Mouse (Mus musculus): ENCODE measurements at regions not wholly inside any gene's neighbourhood (a gene's known extent, or its start where the extent isn't known, plus 50 kb on each side); places are given as distances from the start of the nearest gene placed in this dataset.

GRCm38 (mm10) chr4:23844288-23844971 lies 651.8 kb upstream of the Mms22l start:
- H3K27me3 ChIP-seq (ENCODE audit: insufficient read depth, low read length): no peaks in the 10 kb centered on the region

GRCm38 (mm10) chr4:23845263-23845662 lies 651.0 kb upstream of the Mms22l start:
- no peak for ATAC-seq
- Histone ChIP-seq H3K9ac (replicated peaks; ENCODE audit: low read length) (no peak overlapping the region), H3K36me3 (ENCODE audit: insufficient read depth, low read length) (no peaks in the 10 kb centered on the region), H3K27ac (no peak overlapping the region), H3K4me3 (ENCODE audit: low read length) (no peak overlapping the region), H3K27me3 (ENCODE audit: insufficient read depth, low read length) (no peaks in the 10 kb centered on the region), H3K9me3 (ENCODE audit: low read length) (no peaks in the 10 kb centered on the region), H3K4me2 (ENCODE audit: low read depth, low read length) (no peak overlapping the region), H3K4me1 (ENCODE audit: insufficient read depth, low read length) (no peaks in the 10 kb centered on the region)
- TF ChIP-seq CTCF (IDR thresholded peaks at IDR 0.05; ENCODE audit: low read depth): no peak
- no peak for DNase-seq (ENCODE audit: low spot score)
- WGBS: 58% methylated on average over 5 of the region's 5 CpGs

More at GRCm38 (mm10) chr4:23844288-23844971, 651.8 kb upstream of the Mms22l start:
- TF ChIP-seq CTCF (IDR thresholded peaks at IDR 0.05; ENCODE audit: low read depth): no peak
- H3K9me3 ChIP-seq (ENCODE audit: low read length): no peaks in the 10 kb centered on the region
- H3K27ac ChIP-seq: no peak overlapping the region
- no peaks in the 10 kb centered on the region for H3K4me1 ChIP-seq (ENCODE audit: insufficient read depth, low read length)
- DNase-seq (ENCODE audit: low spot score) (no peak), ATAC-seq (no peak; the same call in 1 of the 2 replicates)
- H3K9ac ChIP-seq (replicated peaks; ENCODE audit: low read length): no peak overlapping the region
- no peak overlapping the region for H3K4me2 ChIP-seq (ENCODE audit: low read depth, low read length)
- 56% methylated on average over 2 of the region's 2 CpGs for WGBS
- H3K4me3 ChIP-seq (ENCODE audit: low read length): no peak overlapping the region
- H3K36me3 ChIP-seq (ENCODE audit: insufficient read depth, low read length): no peaks in the 10 kb centered on the region

- Histone ChIP-seq H3K27me3 (ENCODE audit: insufficient read depth, low read length) (no peaks in the 10 kb centered on the region), H3K9ac (replicated peaks; ENCODE audit: low read length) (no peak overlapping the region), H3K4me2 (ENCODE audit: low read depth, low read length) (no peak overlapping the region), H3K4me1 (ENCODE audit: insufficient read depth, low read length) (no peaks in the 10 kb centered on the region), H3K27ac (no peak overlapping the region), H3K4me3 (ENCODE audit: low read length) (no peak overlapping the region), H3K9me3 (ENCODE audit: low read length) (no peaks in the 10 kb centered on the region), H3K36me3 (ENCODE audit: insufficient read depth, low read length) (no peaks in the 10 kb centered on the region)
- DNase-seq (ENCODE audit: low spot score) (no peak), ATAC-seq (no peak)
- no peak for TF ChIP-seq CTCF (IDR thresholded peaks at IDR 0.05; ENCODE audit: low read depth)
- 86% methylated on average over 2 of the region's 2 CpGs for WGBS
These were observed 645.6 kb upstream of the Mms22l start for GRCm38 (mm10) chr4:23850640-23851039.

GRCm38 (mm10) chr4:23862437-23862836 lies 633.8 kb upstream of the Mms22l start:
- Histone ChIP-seq H3K27me3 (ENCODE audit: insufficient read depth, low read length) (no peaks in the 10 kb centered on the region), H3K36me3 (ENCODE audit: insufficient read depth, low read length) (no peaks in the 10 kb centered on the region), H3K4me3 (ENCODE audit: low read length) (no peak overlapping the region), H3K4me1 (ENCODE audit: insufficient read depth, low read length) (no peaks in the 10 kb centered on the region), H3K27ac (no peak overlapping the region), H3K4me2 (ENCODE audit: low read depth, low read length) (no peak overlapping the region), H3K9me3 (ENCODE audit: low read length) (no peaks in the 10 kb centered on the region), H3K9ac (replicated peaks; ENCODE audit: low read length) (no peak overlapping the region)
- DNase-seq (ENCODE audit: low spot score) (no peak), ATAC-seq (no peak)
- 64% methylated on average over 3 of the region's 3 CpGs for WGBS
- no peak for TF ChIP-seq CTCF (IDR thresholded peaks at IDR 0.05; ENCODE audit: low read depth)

GRCm38 (mm10) chr4:23880007-23880406 lies 616.2 kb upstream of the Mms22l start:
- no peaks in the 10 kb centered on the region for H3K27me3 ChIP-seq (ENCODE audit: insufficient read depth, low read length)
- H3K9ac ChIP-seq (replicated peaks; ENCODE audit: low read length): no peak overlapping the region
- H3K4me2 ChIP-seq (ENCODE audit: low read depth, low read length): no peak overlapping the region
- H3K4me1 ChIP-seq (ENCODE audit: insufficient read depth, low read length): no peaks in the 10 kb centered on the region
- 47% methylated on average over 7 of the region's 7 CpGs for WGBS
- DNase-seq (ENCODE audit: low spot score): peak; percentile 39
- no peak overlapping the region for H3K4me3 ChIP-seq (ENCODE audit: low read length)
- no peak for TF ChIP-seq CTCF (IDR thresholded peaks at IDR 0.05; ENCODE audit: low read depth)
- no peak overlapping the region for H3K27ac ChIP-seq
- H3K9me3 ChIP-seq (ENCODE audit: low read length): no peaks in the 10 kb centered on the region
- ATAC-seq: peak; percentile 35; the same call in 1 of the 2 replicates
- H3K36me3 ChIP-seq (ENCODE audit: insufficient read depth, low read length): no peaks in the 10 kb centered on the region

- Histone ChIP-seq H3K9ac (replicated peaks; ENCODE audit: low read length) (no peak overlapping the region), H3K27ac (no peak overlapping the region), H3K4me3 (ENCODE audit: low read length) (no peak overlapping the region), H3K27me3 (ENCODE audit: insufficient read depth, low read length) (no peaks in the 10 kb centered on the region), H3K4me2 (ENCODE audit: low read depth, low read length) (no peak overlapping the region), H3K9me3 (ENCODE audit: low read length) (no peaks in the 10 kb centered on the region), H3K36me3 (ENCODE audit: insufficient read depth, low read length) (no peaks in the 10 kb centered on the region), H3K4me1 (ENCODE audit: insufficient read depth, low read length) (no peaks in the 10 kb centered on the region)
- peak; percentile 70 for TF ChIP-seq CTCF (IDR thresholded peaks at IDR 0.05; ENCODE audit: low read depth)
- DNase-seq (ENCODE audit: low spot score) (peak; percentile 72), ATAC-seq (peak; percentile 83)
- WGBS: 13% methylated on average over 4 of the region's 4 CpGs
These were observed 582.9 kb upstream of the Mms22l start for GRCm38 (mm10) chr4:23913396-23913795.

GRCm38 (mm10) chr4:23913822-23914221 lies 582.4 kb upstream of the Mms22l start:
- Histone ChIP-seq H3K4me1 (ENCODE audit: insufficient read depth, low read length) (no peaks in the 10 kb centered on the region), H3K9me3 (ENCODE audit: low read length) (no peaks in the 10 kb centered on the region), H3K9ac (replicated peaks; ENCODE audit: low read length) (no peak overlapping the region), H3K36me3 (ENCODE audit: insufficient read depth, low read length) (no peaks in the 10 kb centered on the region), H3K27me3 (ENCODE audit: insufficient read depth, low read length) (no peaks in the 10 kb centered on the region), H3K4me3 (ENCODE audit: low read length) (no peak overlapping the region), H3K4me2 (ENCODE audit: low read depth, low read length) (no peak overlapping the region), H3K27ac (no peak overlapping the region)
- WGBS: 84% methylated on average over 4 of the region's 4 CpGs
- ATAC-seq (no peak), DNase-seq (ENCODE audit: low spot score) (no peak)
- no peak for TF ChIP-seq CTCF (IDR thresholded peaks at IDR 0.05; ENCODE audit: low read depth)
